Mouse (Mus musculus) C2C12 (cell line): ENCODE measurements at regions not wholly inside any gene's neighbourhood (a gene's known extent, or its start where the extent isn't known, plus 50 kb on each side); places are given as distances from the start of the nearest gene placed in this dataset.
A peak's percentile ranks its signal among the peaks of the same experiment; 100 is the strongest.

Experiments used
- H3K27me3 ChIP-seq: one replicate; pipeline ENCODE4 v1.6.1; 2011; ENCODE audit not compliant: control insufficient read depth, insufficient read depth, insufficient read length
- H3K36me3 ChIP-seq: one replicate; pipeline ENCODE4 v1.6.1; 2011; ENCODE audit not compliant: control insufficient read depth, insufficient read depth
- H3K4me3 ChIP-seq: one replicate; pipeline ENCODE4 v1.5.1; 2011; ENCODE audit warnings: mild to moderate bottlenecking, control low read depth; ENCODE audit not compliant: poor library complexity, insufficient read depth, severe bottlenecking
- H3K79me2 ChIP-seq: one replicate; pipeline ENCODE4 v1.6.1; 2011; ENCODE audit not compliant: control insufficient read depth, insufficient read depth
- H3K79me3 ChIP-seq: one replicate; pipeline ENCODE4 v1.6.1; 2011; ENCODE audit warnings: low read depth, control low read depth
- H3ac ChIP-seq: one replicate; pipeline ENCODE3; 2011; ENCODE audit warnings: low read depth; ENCODE audit not compliant: control insufficient read depth, insufficient read length
- CEBPB ChIP-seq: IDR thresholded peaks from one replicate; pipeline ENCODE4 v1.6.1; 2011; ENCODE audit warnings: low read depth, mild to moderate bottlenecking, control low read depth, moderate library complexity
- CTCF ChIP-seq: IDR thresholded peaks from one replicate; pipeline ENCODE4 v1.5.1; 2011; ENCODE audit not compliant: control insufficient read depth, insufficient read depth, insufficient read length
- FOSL1 ChIP-seq: IDR thresholded peaks from one replicate; pipeline ENCODE4 v1.8.0; 2011; ENCODE audit warnings: mild to moderate bottlenecking, low read length; ENCODE audit not compliant: poor library complexity, insufficient read depth, severe bottlenecking
- MAX ChIP-seq: IDR thresholded peaks from one replicate; pipeline ENCODE4 v1.6.1; 2011; ENCODE audit warnings: mild to moderate bottlenecking, control low read depth
- MYOD1 ChIP-seq: IDR thresholded peaks from one replicate; pipeline ENCODE4 v1.6.1; 2011; ENCODE audit warnings: low read depth; ENCODE audit not compliant: control insufficient read depth, insufficient read length
- MYOG ChIP-seq: IDR thresholded peaks from one replicate; pipeline ENCODE4 v1.6.1; 2011; ENCODE audit not compliant: control insufficient read depth, insufficient read length; ENCODE audit errors: extremely low read depth
- USF1 ChIP-seq: IDR thresholded peaks from one replicate; pipeline ENCODE4 v1.6.1; 2011; ENCODE audit warnings: low read depth, mild to moderate bottlenecking, control low read depth, moderate library complexity

DNA sequence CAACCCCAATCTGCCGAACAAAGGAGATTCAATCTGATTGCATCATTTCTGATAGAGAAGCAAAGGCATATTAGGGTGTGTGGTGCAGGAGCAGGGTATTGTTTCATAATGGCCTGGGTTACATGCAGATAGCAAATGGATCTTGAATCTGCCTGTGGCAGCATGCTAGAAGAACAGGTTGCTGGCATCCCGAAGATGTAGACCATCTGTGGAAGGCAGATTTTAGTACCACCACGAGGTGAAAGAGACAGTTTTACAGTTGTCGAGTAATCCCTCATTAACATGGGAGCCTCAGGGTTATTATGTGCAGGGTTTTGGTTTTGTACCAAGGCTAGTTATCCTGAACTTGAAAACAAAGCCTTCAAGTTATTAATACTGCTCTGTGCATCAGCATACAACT, 140.9 kb downstream of the H2afy start:
- Histone ChIP-seq H3ac (no peak overlapping the region), H3K79me2 (no peaks in the 10 kb centered on the region), H3K36me3 (no peaks in the 10 kb centered on the region), H3K27me3 (no peaks in the 10 kb centered on the region), H3K4me3 (no peak overlapping the region), H3K79me3 (no peaks in the 10 kb centered on the region)
- no peak for TF ChIP-seq CEBPB
- TF ChIP-seq MYOG = no peak
- no peak for TF ChIP-seq MAX
- no peak for TF ChIP-seq USF1
- TF ChIP-seq CTCF = no peak
- TF ChIP-seq MYOD1 = no peak
- TF ChIP-seq FOSL1 = no peak

GRCm38 (mm10) chr13:55994460-55994859, 141.7 kb downstream of the H2afy start:
- H3K79me2 ChIP-seq = no peaks in the 10 kb centered on the region
- H3ac ChIP-seq = no peak overlapping the region
- H3K36me3 ChIP-seq = no peaks in the 10 kb centered on the region
- no peak overlapping the region for H3K4me3 ChIP-seq
- H3K79me3 ChIP-seq = no peaks in the 10 kb centered on the region
- TF ChIP-seq CTCF (no peak), MAX (no peak), MYOG (no peak), USF1 (no peak), MYOD1 (no peak), CEBPB (no peak), FOSL1 (no peak)
- no peaks in the 10 kb centered on the region for H3K27me3 ChIP-seq

- Histone ChIP-seq H3K79me2 (no peaks in the 10 kb centered on the region), H3K36me3 (no peaks in the 10 kb centered on the region), H3K79me3 (no peaks in the 10 kb centered on the region), H3K27me3 (no peaks in the 10 kb centered on the region), H3K4me3 (no peak overlapping the region), H3ac (no peak overlapping the region)
- TF ChIP-seq MAX = peak; percentile 74
- peak; percentile 65 for TF ChIP-seq USF1
- no peak for TF ChIP-seq MYOG
Observed at GRCm38 (mm10) chr13:55992699-55993098, 143.5 kb downstream of the H2afy start.

DNA sequence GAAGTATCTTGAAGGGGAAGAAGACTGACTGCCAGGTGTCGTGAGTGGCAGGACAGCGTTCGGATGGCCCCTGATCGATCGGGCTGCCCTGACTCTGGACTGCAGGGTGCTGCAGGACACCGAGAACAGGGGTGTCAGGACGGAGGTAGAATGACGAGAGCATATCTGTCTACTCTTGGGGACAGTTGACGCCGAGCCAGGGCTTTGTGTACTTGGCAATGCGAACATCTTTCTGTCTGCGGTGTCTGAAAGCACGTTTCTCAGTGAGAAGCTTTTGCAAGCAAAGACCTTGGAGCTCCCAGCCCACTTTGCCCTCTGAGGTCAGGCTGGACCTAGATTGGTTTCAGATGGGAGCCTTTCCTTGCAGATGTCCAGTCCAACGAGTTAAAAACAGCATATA, 144.9 kb downstream of the H2afy start:
- Histone ChIP-seq H3ac (no peak overlapping the region), H3K79me3 (no peaks in the 10 kb centered on the region), H3K4me3 (no peak overlapping the region), H3K27me3 (no peaks in the 10 kb centered on the region), H3K36me3 (no peaks in the 10 kb centered on the region), H3K79me2 (no peaks in the 10 kb centered on the region)
- TF ChIP-seq MYOG = no peak
- no peak for TF ChIP-seq FOSL1
- TF ChIP-seq CEBPB = no peak
- no peak for TF ChIP-seq USF1
- no peak for TF ChIP-seq CTCF
- no peak for TF ChIP-seq MYOD1
- TF ChIP-seq MAX = no peak

GRCm38 (mm10) chr13:55990186-55990585, 146.0 kb downstream of the H2afy start:
- no peak for TF ChIP-seq CTCF
- TF ChIP-seq CEBPB = no peak
- TF ChIP-seq USF1 = no peak
- no peak for TF ChIP-seq MYOG
- no peak for TF ChIP-seq MYOD1
- TF ChIP-seq FOSL1 = no peak
- no peak for TF ChIP-seq MAX
- Histone ChIP-seq H3ac (no peak overlapping the region), H3K36me3 (no peaks in the 10 kb centered on the region), H3K27me3 (no peaks in the 10 kb centered on the region), H3K79me3 (no peaks in the 10 kb centered on the region), H3K4me3 (no peak overlapping the region), H3K79me2 (no peaks in the 10 kb centered on the region)

DNA sequence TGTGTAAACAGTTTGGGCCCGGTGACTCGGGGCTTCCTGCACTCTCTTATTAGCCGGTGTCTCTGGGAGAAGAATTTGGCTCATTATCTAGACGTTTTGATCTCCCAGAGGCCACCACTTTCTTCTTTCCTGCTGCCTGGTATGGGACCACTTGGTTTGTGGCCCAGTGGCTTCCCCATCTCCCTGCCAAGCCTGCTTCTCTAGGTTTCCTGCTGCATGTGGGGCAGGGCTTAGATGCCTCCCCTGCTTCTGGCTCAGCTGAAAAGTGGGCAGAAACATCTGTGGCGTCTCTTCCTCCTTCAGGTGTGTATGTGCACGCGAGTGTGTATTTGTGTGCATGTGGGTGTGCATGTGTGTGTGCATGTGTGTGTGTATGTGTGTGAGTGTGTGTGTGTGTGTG, 146.8 kb downstream of the H2afy start:
- TF ChIP-seq CEBPB = no peak
- TF ChIP-seq MAX = no peak
- TF ChIP-seq CTCF = no peak
- no peak for TF ChIP-seq FOSL1
- no peak for TF ChIP-seq MYOD1
- H3ac ChIP-seq = no peak overlapping the region
- H3K79me2 ChIP-seq = no peaks in the 10 kb centered on the region
- H3K79me3 ChIP-seq = no peaks in the 10 kb centered on the region
- no peaks in the 10 kb centered on the region for H3K27me3 ChIP-seq
- no peaks in the 10 kb centered on the region for H3K36me3 ChIP-seq
- no peak overlapping the region for H3K4me3 ChIP-seq
